Mouse (Mus musculus) cerebellum, postnatal 36 days (tissue): ENCODE data around the gene Taf1b.
"Not testable (repeated sequence)": the region's sequence is repeated elsewhere in the genome, so short reads cannot be mapped to it uniquely, and the experiment has no call there.

Experiments used
- DNase-seq, 2 experiments: peaks; one replicate each; pipeline ENCODE4 v3.0.0; 2021 to 2022; ENCODE audit warnings: mixed read lengths in 2 of 2

Gene Taf1b

GRCm38 (mm10) chr12:24498150-24498840, at the start of gene Taf1b:
Gene Taf1b (plus strand): TSS chr12:24498359.
- peak; percentile 81 to 82 for DNase-seq

DNA sequence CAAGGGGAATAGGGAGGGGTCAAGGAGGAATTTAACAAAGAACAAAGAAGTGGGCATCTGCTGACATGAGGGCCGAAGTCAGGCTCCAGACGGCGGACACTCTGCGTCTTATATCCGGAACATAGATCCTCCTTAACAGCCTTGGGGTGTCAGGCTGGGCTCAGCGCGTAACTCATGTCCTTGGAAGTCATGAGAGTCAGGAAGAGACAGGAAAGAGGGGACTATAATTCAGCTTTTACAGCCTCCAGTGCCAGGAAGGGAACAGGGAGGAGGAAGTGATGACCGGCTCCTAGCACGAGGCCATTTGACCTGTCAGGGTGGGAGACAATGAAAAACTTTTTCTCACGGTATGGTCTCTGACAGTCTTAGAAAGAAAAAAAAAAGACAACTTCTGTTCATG, 37.8 kb upstream of the Taf1b start:
- DNase-seq: no peak

- DNase-seq: peak in 1 of 2 experiments; percentile 21
These were observed 36.0 kb upstream of the Taf1b start for GRCm38 (mm10) chr12:24462121-24462520.

- not testable (repeated sequence) for DNase-seq
These were observed 34.7 kb upstream of the Taf1b start for GRCm38 (mm10) chr12:24463490-24463889.

DNA sequence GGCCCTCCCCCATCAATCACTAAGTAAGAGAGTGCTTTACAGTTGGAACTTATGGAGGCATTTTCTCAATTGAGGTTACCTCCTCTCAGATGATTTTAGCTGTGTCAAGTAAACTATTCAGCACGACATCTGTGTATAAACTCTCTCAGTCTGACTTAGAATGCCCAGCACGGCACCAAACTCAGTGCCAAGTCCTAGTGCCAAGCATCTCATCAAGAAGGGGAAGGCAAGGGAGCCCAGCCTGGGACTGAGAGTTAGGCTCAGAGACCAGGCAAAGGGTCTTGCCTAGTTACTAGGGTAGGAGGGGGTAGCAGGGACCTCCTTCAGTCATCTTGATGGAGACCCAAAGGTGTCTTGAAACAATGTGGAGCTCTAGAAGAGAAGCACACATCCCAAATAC, 29.2 kb upstream of the Taf1b start:
- DNase-seq: no peak

DNA sequence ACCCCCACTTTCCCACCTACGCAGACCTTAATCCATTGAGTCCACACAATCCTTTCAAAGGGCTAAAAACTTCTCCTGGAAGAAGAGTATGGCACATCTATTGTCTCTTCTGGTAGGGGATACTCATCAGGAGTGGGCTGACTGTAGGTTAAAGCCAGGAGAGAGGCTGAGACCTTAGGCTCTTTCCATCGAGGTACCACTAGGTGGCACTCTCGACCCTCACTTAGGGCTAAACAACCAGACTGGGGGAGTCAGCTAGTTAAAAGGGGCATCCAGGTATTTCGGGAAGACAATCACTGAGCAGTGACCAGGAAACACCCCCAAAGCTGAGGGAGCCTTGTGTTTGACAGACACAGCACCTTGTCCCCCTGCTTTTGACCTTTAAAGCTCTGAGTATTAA, 27.2 kb upstream of the Taf1b start:
- DNase-seq: peak; percentile 29 to 30

- DNase-seq: no peak
These were observed 24.9 kb upstream of the Taf1b start for GRCm38 (mm10) chr12:24473221-24473620.

DNA sequence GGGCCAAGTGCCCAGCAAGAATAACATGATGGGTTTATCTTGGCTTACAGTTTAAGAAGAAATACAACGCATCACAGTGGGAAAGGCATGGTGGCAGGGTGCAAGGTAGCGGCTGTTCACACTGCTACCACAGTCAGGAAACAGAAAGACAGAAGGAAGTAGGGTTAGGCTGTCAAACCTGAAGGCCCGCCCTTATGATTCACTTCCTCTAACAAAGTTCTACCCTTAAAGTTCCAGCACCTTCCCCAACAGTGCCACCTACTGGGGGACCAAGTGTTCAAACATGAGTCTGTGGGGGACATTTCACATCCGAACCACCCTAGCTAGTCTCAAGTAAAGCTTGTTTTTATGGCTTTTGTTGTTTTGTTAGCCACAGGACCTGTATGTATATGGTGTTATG, 13.2 kb upstream of the Taf1b start:
- no peak for DNase-seq

DNA sequence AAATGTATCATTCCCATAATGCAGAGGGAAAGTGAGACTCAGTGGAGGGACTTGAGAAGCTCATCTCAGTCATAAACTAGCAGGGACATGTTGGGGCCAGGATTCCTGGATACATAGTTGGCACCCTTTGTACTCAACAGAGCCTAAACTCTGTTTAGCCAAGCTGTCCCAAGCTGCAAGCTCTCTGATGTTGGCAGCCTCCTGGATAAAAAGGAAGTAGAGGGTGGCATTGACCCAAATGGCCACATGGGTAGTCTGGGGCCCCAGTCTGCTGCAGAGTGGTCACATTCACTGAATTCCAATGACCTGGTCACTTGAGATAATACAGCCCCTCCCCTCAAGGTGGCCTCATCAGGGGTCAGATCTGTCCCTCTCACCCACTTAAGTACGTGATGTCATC, 11.3 kb upstream of the Taf1b start:
- no peak for DNase-seq

- DNase-seq: not testable (repeated sequence)
These were observed 5.7 kb upstream of the Taf1b start for GRCm38 (mm10) chr12:24492507-24492906.

GRCm38 (mm10) chr12:24493011-24493410, 5.1 kb upstream of the Taf1b start:
- no peak for DNase-seq

DNA sequence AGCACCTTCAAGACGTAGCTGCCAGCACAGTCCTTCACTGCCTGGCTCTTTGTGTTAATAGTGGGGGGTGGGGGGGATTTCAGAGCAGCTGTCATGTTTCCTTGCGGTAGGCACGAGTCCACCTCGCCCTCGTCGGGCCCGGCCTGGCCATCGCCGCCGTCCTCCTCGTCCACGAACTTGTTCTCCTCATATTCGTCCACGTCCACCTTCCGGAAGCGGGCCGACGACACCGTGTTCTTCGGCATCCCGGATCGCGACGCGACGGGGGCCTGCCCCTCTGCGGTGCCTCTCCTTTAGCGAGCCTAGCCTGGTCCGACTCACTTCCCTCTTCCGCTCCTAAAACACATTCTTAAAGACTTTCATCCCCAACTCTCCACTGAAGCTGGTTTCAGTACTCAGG, 4.7 kb upstream of the Taf1b start:
- no peak for DNase-seq

DNA sequence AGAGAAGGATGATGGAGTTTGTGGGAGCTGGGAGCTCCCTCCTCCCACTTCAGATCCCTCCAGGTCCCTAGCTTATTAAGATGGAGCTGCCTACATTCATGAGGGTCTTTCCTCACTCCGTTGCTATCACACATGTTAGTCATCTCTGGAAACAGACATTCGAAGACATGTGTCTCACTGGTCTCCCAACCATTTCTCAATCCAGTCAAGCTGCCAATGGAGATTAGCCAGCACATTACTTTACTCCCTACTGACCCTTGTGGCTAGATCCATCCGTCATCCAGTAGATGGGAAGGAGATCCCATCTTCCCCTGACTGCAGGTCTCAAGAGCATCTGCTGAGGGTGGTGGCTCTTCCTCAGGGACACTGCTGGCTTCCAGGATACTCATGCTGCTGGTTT, 3.4 kb upstream of the Taf1b start:
- not testable (repeated sequence) for DNase-seq

GRCm38 (mm10) chr12:24498841-24499485, 804 bp downstream of the Taf1b start:
- DNase-seq: not testable (repeated sequence)

DNA sequence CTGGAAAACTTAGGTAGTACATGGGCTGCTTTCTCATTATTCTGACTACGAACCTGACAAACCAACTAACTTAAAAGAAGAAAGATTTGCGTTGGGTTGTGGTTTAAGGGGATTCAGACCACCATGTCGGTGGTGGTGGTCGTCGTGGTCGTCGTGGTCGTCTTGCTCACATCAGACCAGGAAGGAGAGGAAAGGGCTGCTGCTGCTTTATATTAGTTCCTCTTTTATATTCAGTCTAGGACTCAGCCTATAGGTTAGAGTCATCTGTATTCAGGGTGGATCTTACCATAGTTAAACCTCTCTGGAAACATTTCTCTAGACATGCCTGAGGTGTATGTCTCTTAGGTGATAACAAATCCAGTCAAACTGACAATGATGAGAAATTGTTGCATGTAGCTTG, 19.0 kb downstream of the Taf1b start:
- DNase-seq: no peak

GRCm38 (mm10) chr12:24521076-24521475, 22.9 kb downstream of the Taf1b start:
- no peak for DNase-seq

- DNase-seq: peak; percentile 10 to 16
These were observed 26.9 kb downstream of the Taf1b start for GRCm38 (mm10) chr12:24525065-24525464.

GRCm38 (mm10) chr12:24536390-24536789, 38.2 kb downstream of the Taf1b start:
- no peak for DNase-seq

DNA sequence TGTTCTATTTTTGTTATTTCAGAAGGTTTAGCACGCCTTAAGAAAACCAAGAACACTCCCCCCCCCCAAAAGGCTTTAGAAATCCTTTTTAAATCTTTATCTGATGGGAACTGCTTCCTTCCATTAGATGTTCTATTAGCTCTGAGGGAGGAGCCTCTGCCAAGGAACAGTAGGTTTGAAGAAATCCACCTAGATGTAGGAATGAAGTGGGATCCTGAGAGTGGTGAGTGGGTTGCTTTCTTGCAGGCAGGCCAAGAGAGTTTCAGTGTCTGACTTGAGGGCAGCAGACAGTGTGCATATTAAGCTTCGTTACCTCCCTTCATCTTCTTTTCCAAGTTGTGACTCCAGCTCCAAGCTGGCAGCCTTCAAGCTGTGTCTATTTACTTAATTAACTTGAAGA, 39.0 kb downstream of the Taf1b start:
- no peak for DNase-seq

DNA sequence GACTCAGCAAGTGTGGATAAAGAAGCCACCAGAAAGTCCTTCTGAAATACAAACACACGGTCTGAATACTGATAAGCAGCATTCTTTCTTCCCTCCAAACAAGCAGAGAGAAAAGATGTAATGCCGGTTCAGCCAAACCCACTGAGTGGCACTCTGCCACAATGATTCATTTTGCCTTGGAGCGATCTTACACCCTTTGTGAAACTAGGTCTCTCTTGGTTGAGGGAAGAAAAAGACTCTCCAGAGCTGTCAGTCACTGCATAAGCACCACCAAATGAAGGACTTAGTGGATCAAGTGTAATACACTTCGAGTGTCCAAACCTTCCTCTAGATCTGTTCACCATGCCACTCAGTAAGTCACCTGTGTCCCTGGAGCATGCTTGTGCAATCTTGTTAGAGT, 39.8 kb downstream of the Taf1b start:
- DNase-seq: no peak

- DNase-seq: no peak
These were observed 43.4 kb downstream of the Taf1b start for GRCm38 (mm10) chr12:24541426-24542154.

DNA sequence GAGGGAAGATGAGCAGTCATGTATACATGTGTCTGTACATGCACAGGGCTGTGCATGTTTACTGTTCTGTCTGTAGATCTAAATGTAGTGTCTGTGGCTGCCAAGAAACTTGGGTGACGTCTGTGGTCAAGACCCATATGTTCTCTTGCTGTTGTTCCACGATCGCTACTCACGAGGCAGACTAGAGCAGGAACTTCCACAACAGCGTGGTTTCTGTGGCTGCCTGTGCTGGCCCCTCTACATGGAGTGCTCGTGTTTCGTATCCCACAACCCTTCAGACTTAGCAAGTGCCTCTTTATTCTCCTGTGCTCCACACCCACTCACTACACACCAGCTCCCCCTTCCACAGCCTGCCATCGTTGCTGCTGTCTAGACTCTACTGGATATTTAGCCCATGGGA, 49.5 kb downstream of the Taf1b start:
- no peak for DNase-seq

DNA sequence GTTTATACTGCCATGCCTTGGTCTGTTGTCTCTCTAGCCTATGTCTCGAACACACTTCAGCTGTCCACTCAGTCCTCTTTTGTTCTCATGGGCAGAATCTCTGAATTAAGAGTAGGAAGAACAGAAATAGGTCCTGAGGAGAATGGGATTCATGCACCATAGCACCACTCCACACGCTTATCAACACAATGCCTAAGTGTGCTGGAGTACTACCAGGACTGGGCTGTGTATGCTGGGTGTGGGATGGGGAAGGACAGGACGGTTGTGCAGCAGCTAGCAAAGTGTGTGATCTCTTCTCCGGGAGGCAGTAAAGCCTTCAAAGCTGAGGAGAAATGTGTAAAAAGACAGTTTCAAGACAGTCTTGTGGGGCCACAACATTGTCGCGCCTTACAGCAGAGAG, 50.7 kb downstream of the Taf1b start:
- no peak for DNase-seq

- no peak for DNase-seq
These were observed 54.4 kb downstream of the Taf1b start for GRCm38 (mm10) chr12:24552531-24552930.
